Mouse (Mus musculus) stomach, postnatal 0 days (tissue): Measurements from ENCODE around the gene Fbxl13. TPM values are rescaled to one million over a fixed set of nuclear protein-coding genes. Genes with fewer than 3 reads are reported as not detected.

Source experiments
- ATAC-seq: fragments of 200-750 bp; cut with Nextera tagmentation; 2 replicates; pipeline ENCODE4 v1.8.0; 2017; ENCODE audit not compliant: low FRiP score, low TSS enrichment
- DNase-seq: peaks from one replicate; pipeline ENCODE4 v3.0.0-alpha.2; 2016; ENCODE audit warnings: low spot score
- H3K27ac ChIP-seq: fragments of 300-500 bp; sonication (generic); replicated peaks from 2 replicates; pipeline ENCODE4 v1.5.1; 2014; ENCODE audit warnings: mild to moderate bottlenecking, control low read depth
- H3K27me3 ChIP-seq: fragments of 300-500 bp; sonication (generic); 2 replicates; pipeline ENCODE4 v1.6.1; 2014; ENCODE audit warnings: low read length; ENCODE audit not compliant: control insufficient read depth, insufficient read depth
- H3K36me3 ChIP-seq: fragments of 300-500 bp; sonication (generic); 2 replicates; pipeline ENCODE4 v1.6.1; 2014; ENCODE audit warnings: low read length, mixed read lengths; ENCODE audit not compliant: control insufficient read depth, insufficient read depth
- H3K4me1 ChIP-seq: fragments of 300-500 bp; sonication (generic); replicated peaks from 2 replicates; pipeline ENCODE4 v1.6.1; 2014; ENCODE audit warnings: antibody characterized with exemption; ENCODE audit not compliant: control insufficient read depth, insufficient read depth
- H3K4me2 ChIP-seq: fragments of 300-500 bp; sonication (generic); replicated peaks from 2 replicates; pipeline ENCODE4 v1.6.1; 2014; ENCODE audit warnings: low read depth, mild to moderate bottlenecking, control low read depth, moderate library complexity
- H3K4me3 ChIP-seq: fragments of 300-500 bp; sonication (generic); 2 replicates; pipeline ENCODE4 v1.5.1; 2014; ENCODE audit warnings: low read depth, low read length, control low read depth
- H3K9ac ChIP-seq: fragments of 300-500 bp; sonication (generic); 2 replicates; pipeline ENCODE4 v1.6.1; 2014; ENCODE audit warnings: mild to moderate bottlenecking, low read length, control low read depth, mixed read lengths
- H3K9me3 ChIP-seq: fragments of 300-500 bp; sonication (generic); 2 replicates; pipeline ENCODE4 v1.6.1; 2016; ENCODE audit warnings: low read length; ENCODE audit not compliant: control insufficient read depth
- CTCF ChIP-seq: IDR thresholded peaks from 2 replicates; pipeline ENCODE4 v1.5.1; 2016; ENCODE audit warnings: antibody characterized with exemption, low read depth, mild to moderate bottlenecking, moderate library complexity
- EP300 ChIP-seq: optimal IDR thresholded peaks from 2 replicates; pipeline ENCODE3; 2016; ENCODE audit warnings: antibody characterized with exemption
- WGBS: fragments of 180-500 bp; shearing (Covaris S2); extraction: QIAGEN DNeasy Blood & Tissue Kit; methylation state at CpG from one replicate; pipeline ENCODE4 v1.1.7; 2014; 5-methylcytosine and 5-hydroxymethylcytosine counted together
- polyA plus RNA-seq: library from polyadenylated mRNA; unstranded; fragments of >200 nt; fragmentation: Nextera tagmentation; extraction: Ambion mirVana; gene quantifications from 2 replicates; pipeline ENCODE4 v1.2.1, GENCODE M21; 2015

Gene Fbxl13
- polyA plus RNA-seq, 1 experiment from 2014 or later: 0.28 TPM

GRCm38 (mm10) chr5:21496321-21496720, 149.1 kb downstream of the Fbxl13 start:
- DNase-seq (no peak), ATAC-seq (no peak; the same call in 1 of the 2 replicates)
- H3K27me3 ChIP-seq: no peaks in the 10 kb centered on the region
- H3K4me2 ChIP-seq: no peak overlapping the region
- H3K36me3 ChIP-seq: no peaks in the 10 kb centered on the region
- H3K4me1 ChIP-seq: peaks cover 9% of the 10 kb centered on the region; the same call in 1 of the 2 replicates
- WGBS: 63% methylated on average over 6 of the region's 6 CpGs
- no peak overlapping the region for H3K9ac ChIP-seq
- 0 out of 2 replicates have a peak overlapping the region, but pooled peaks have one; percentile 18 for H3K27ac ChIP-seq
- no peak overlapping the region for H3K4me3 ChIP-seq
- TF ChIP-seq CTCF: no peak
- H3K9me3 ChIP-seq: no peaks in the 10 kb centered on the region

GRCm38 (mm10) chr5:21494781-21495180, 150.7 kb downstream of the Fbxl13 start:
- no peaks in the 10 kb centered on the region for H3K9me3 ChIP-seq
- no peak overlapping the region for H3K9ac ChIP-seq
- ATAC-seq (no peak), DNase-seq (no peak)
- H3K36me3 ChIP-seq: no peaks in the 10 kb centered on the region
- TF ChIP-seq CTCF (no peak), EP300 (no peak)
- H3K4me1 ChIP-seq: peaks cover 4% of the 10 kb centered on the region; the same call in 1 of the 2 replicates
- no peak overlapping the region for H3K4me2 ChIP-seq
- H3K27me3 ChIP-seq: no peaks in the 10 kb centered on the region
- H3K27ac ChIP-seq: no peak overlapping the region
- WGBS: 64% methylated on average over 3 of the region's 3 CpGs
- H3K4me3 ChIP-seq: no peak overlapping the region

- Histone ChIP-seq H3K4me1 (0 out of 2 replicates have a peak, but pooled peaks cover 4% of the 10 kb centered on the region), H3K27ac (no peak overlapping the region), H3K4me3 (no peak overlapping the region), H3K36me3 (no peaks in the 10 kb centered on the region), H3K9ac (no peak overlapping the region), H3K4me2 (no peak overlapping the region), H3K9me3 (no peaks in the 10 kb centered on the region), H3K27me3 (no peaks in the 10 kb centered on the region)
- DNase-seq (no peak), ATAC-seq (no peak)
- no peak for TF ChIP-seq CTCF
- TF ChIP-seq EP300: no peak
- 71% methylated on average over 8 of the region's 8 CpGs for WGBS
Measured at GRCm38 (mm10) chr5:21493294-21493999, 152.0 kb downstream of the Fbxl13 start.

DNA sequence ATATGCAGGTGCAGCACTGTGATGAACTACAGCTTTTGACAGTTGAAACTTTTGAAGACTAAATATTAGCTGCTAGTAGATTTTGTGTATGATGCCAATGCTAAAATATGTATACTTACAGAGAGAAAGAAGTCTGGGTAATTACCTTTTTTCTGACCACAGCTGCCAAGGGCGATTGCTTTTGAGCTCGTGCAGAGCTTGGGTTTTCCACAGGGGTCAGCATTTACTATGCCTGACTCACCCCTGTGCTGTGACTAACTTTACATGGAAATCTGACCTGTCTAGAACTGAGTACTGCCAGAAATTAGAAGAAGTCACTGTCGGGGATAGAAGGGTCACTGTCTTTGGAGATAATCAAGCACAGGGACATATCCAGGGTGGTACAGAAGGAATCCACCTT, 153.2 kb downstream of the Fbxl13 start:
- H3K4me1 ChIP-seq: 0 out of 2 replicates have a peak, but pooled peaks cover 4% of the 10 kb centered on the region
- DNase-seq: no peak
- H3K9me3 ChIP-seq: no peaks in the 10 kb centered on the region
- H3K4me2 ChIP-seq: no peak overlapping the region
- TF ChIP-seq CTCF: no peak
- TF ChIP-seq EP300: no peak
- H3K27ac ChIP-seq: no peak overlapping the region
- ATAC-seq: no peak
- no peaks in the 10 kb centered on the region for H3K36me3 ChIP-seq
- no peak overlapping the region for H3K4me3 ChIP-seq
- no peak overlapping the region for H3K9ac ChIP-seq
- H3K27me3 ChIP-seq: no peaks in the 10 kb centered on the region
- WGBS: 66% methylated on average over 3 of the region's 3 CpGs

GRCm38 (mm10) chr5:21491469-21491868, 154.0 kb downstream of the Fbxl13 start:
- Histone ChIP-seq H3K36me3 (no peaks in the 10 kb centered on the region), H3K9ac (no peak overlapping the region), H3K4me2 (no peak overlapping the region), H3K4me1 (0 out of 2 replicates have a peak, but pooled peaks cover 3% of the 10 kb centered on the region), H3K27ac (no peak overlapping the region), H3K9me3 (no peaks in the 10 kb centered on the region), H3K27me3 (no peaks in the 10 kb centered on the region), H3K4me3 (no peak overlapping the region)
- ATAC-seq (no peak), DNase-seq (no peak)
- 85% methylated on average over 2 of the region's 2 CpGs for WGBS
- TF ChIP-seq EP300: no peak
- TF ChIP-seq CTCF: no peak

DNA sequence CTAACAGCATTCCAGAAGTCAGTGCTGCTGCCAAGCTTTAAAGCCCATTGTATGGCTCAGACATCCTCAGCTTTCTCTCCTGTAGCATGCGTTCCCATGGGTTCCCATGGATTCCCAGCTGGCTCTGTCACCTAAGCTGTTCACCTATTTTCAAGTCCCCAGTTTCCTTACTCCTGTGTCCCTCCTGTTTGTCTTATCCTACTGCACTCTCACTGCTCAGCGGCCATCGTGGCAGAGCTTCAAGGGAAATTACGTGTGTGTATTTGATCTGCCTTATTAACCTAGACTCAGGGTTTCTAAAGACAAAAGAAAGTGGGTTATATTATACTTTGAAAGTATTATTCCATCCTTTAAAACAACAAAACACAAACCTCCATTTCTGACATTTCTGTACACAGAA, 156.3 kb downstream of the Fbxl13 start:
- H3K36me3 ChIP-seq: no peaks in the 10 kb centered on the region
- no peak for DNase-seq
- H3K9me3 ChIP-seq: no peaks in the 10 kb centered on the region
- no peak overlapping the region for H3K4me3 ChIP-seq
- no peaks in the 10 kb centered on the region for H3K27me3 ChIP-seq
- no peak overlapping the region for H3K4me2 ChIP-seq
- H3K9ac ChIP-seq: no peak overlapping the region
- no peak overlapping the region for H3K27ac ChIP-seq
- TF ChIP-seq EP300 (no peak), CTCF (no peak)
- no peaks in the 10 kb centered on the region for H3K4me1 ChIP-seq
- no peak for ATAC-seq
- WGBS: 61% methylated on average over 4 of the region's 4 CpGs
